Mouse (Mus musculus): ENCODE data around the gene Zfhx3. TPM values are rescaled to one million over a fixed set of nuclear protein-coding genes. Genes with fewer than 3 reads are reported as not detected.

Gene Zfhx3
- polyA plus RNA-seq, 1 experiment from 2014 or later: 14.4 TPM

- H3K36me3 ChIP-seq: no peaks in the 10 kb centered on the region
- WGBS: 36% methylated on average over 7 of the region's 7 CpGs
- peaks cover 13% of the 10 kb centered on the region; the same call in 1 of the 2 replicates for H3K27me3 ChIP-seq (ENCODE audit: low read depth, poor library complexity, severe bottlenecking)
- no peaks in the 10 kb centered on the region for H3K9me3 ChIP-seq (replicated peaks)
- DNase-seq (ENCODE audit: low spot score): peak; percentile 52
- H3K27ac ChIP-seq (replicated peaks): no peak overlapping the region
- peaks cover 17% of the 10 kb centered on the region for H3K4me1 ChIP-seq
- H3K4me3 ChIP-seq: no peak overlapping the region
Observed at GRCm38 (mm10) chr8:108574101-108574500, 631.7 kb downstream of the Zfhx3 start.

- WGBS: 31% methylated on average over 7 of the region's 7 CpGs
Observed at GRCm38 (mm10) chr8:108577571-108577970, 635.1 kb downstream of the Zfhx3 start.

GRCm38 (mm10) chr8:108578388-108578787 is 635.9 kb downstream of the Zfhx3 start:
- Histone ChIP-seq H3K4me3 (no peak overlapping the region), H3K9me3 (replicated peaks) (no peaks in the 10 kb centered on the region), H3K27ac (replicated peaks) (peak overlapping the region; percentile 42; the same call in 1 of the 2 replicates), H3K36me3 (no peaks in the 10 kb centered on the region), H3K4me1 (peaks cover 29% of the 10 kb centered on the region), H3K27me3 (ENCODE audit: low read depth, poor library complexity, severe bottlenecking) (peaks cover 25% of the 10 kb centered on the region; the same call in 1 of the 2 replicates)
- 71% methylated on average over 10 of the region's 10 CpGs for whole genome bisulfite sequencing
- no peak for DNase-seq (ENCODE audit: low spot score)

More at GRCm38 (mm10) chr8:108577571-108577970, 635.1 kb downstream of the Zfhx3 start:
- peak overlapping the region; percentile 28; the same call in 1 of the 2 replicates for H3K27ac ChIP-seq (replicated peaks)
- peaks cover 25% of the 10 kb centered on the region; the same call in 1 of the 2 replicates for H3K27me3 ChIP-seq (ENCODE audit: low read depth, poor library complexity, severe bottlenecking)
- H3K9me3 ChIP-seq (replicated peaks): no peaks in the 10 kb centered on the region
- H3K4me3 ChIP-seq: no peak overlapping the region
- peaks cover 29% of the 10 kb centered on the region for H3K4me1 ChIP-seq
- DNase-seq (ENCODE audit: low spot score): peak; percentile 18
- H3K36me3 ChIP-seq: no peaks in the 10 kb centered on the region

GRCm38 (mm10) chr8:108579808-108580207 is 637.4 kb downstream of the Zfhx3 start:
- Histone ChIP-seq H3K36me3 (no peaks in the 10 kb centered on the region), H3K4me1 (peaks cover 29% of the 10 kb centered on the region), H3K4me3 (no peak overlapping the region), H3K27me3 (ENCODE audit: low read depth, poor library complexity, severe bottlenecking) (peaks cover 25% of the 10 kb centered on the region; the same call in 1 of the 2 replicates), H3K9me3 (replicated peaks) (no peaks in the 10 kb centered on the region), H3K27ac (replicated peaks) (no peak overlapping the region)
- no peak for DNase-seq (ENCODE audit: low spot score)
- 60% methylated on average over 9 of the region's 9 CpGs for WGBS

GRCm38 (mm10) chr8:108580364-108580763 is 637.9 kb downstream of the Zfhx3 start:
- WGBS: 94% methylated on average over 5 of the region's 5 CpGs
- Histone ChIP-seq H3K9me3 (replicated peaks) (no peaks in the 10 kb centered on the region), H3K4me3 (no peak overlapping the region), H3K4me1 (peaks cover 29% of the 10 kb centered on the region), H3K36me3 (no peaks in the 10 kb centered on the region), H3K27me3 (ENCODE audit: low read depth, poor library complexity, severe bottlenecking) (peaks cover 25% of the 10 kb centered on the region; the same call in 1 of the 2 replicates), H3K27ac (replicated peaks) (no peak overlapping the region)
- DNase-seq (ENCODE audit: low spot score): no peak

GRCm38 (mm10) chr8:108581557-108581956 is 639.1 kb downstream of the Zfhx3 start:
- Histone ChIP-seq H3K4me3 (no peak overlapping the region), H3K4me1 (peaks cover 29% of the 10 kb centered on the region), H3K27me3 (ENCODE audit: low read depth, poor library complexity, severe bottlenecking) (peaks cover 23% of the 10 kb centered on the region; the same call in 1 of the 2 replicates), H3K36me3 (no peaks in the 10 kb centered on the region), H3K27ac (replicated peaks) (no peak overlapping the region), H3K9me3 (replicated peaks) (no peaks in the 10 kb centered on the region)
- WGBS: 76% methylated on average over 6 of the region's 6 CpGs
- DNase-seq (ENCODE audit: low spot score): no peak

GRCm38 (mm10) chr8:108582251-108582650 is 639.8 kb downstream of the Zfhx3 start:
- WGBS: 84% methylated on average over 3 of the region's 3 CpGs

GRCm38 (mm10) chr8:108583261-108583660 is 640.8 kb downstream of the Zfhx3 start:
- H3K4me3 ChIP-seq: no peak overlapping the region

More at GRCm38 (mm10) chr8:108582251-108582650, 639.8 kb downstream of the Zfhx3 start:
- no peak overlapping the region for H3K27ac ChIP-seq (replicated peaks)
- no peaks in the 10 kb centered on the region for H3K9me3 ChIP-seq (replicated peaks)
- H3K36me3 ChIP-seq: no peaks in the 10 kb centered on the region
- DNase-seq (ENCODE audit: low spot score): no peak
- H3K4me1 ChIP-seq: peaks cover 25% of the 10 kb centered on the region
- no peak overlapping the region for H3K4me3 ChIP-seq
- H3K27me3 ChIP-seq (ENCODE audit: low read depth, poor library complexity, severe bottlenecking): peaks cover 16% of the 10 kb centered on the region; the same call in 1 of the 2 replicates

GRCm38 (mm10) chr8:108583867-108584661 is 641.6 kb downstream of the Zfhx3 start:
- H3K4me1 ChIP-seq: peaks cover 13% of the 10 kb centered on the region
- H3K9me3 ChIP-seq (replicated peaks): no peaks in the 10 kb centered on the region
- no peak overlapping the region for H3K27ac ChIP-seq (replicated peaks)
- DNase-seq (ENCODE audit: low spot score): no peak
- 84% methylated on average over 9 of the region's 9 CpGs for WGBS
- peaks cover 11% of the 10 kb centered on the region; the same call in 1 of the 2 replicates for H3K27me3 ChIP-seq (ENCODE audit: low read depth, poor library complexity, severe bottlenecking)
- no peaks in the 10 kb centered on the region for H3K36me3 ChIP-seq
- no peak overlapping the region for H3K4me3 ChIP-seq

More at GRCm38 (mm10) chr8:108583261-108583660, 640.8 kb downstream of the Zfhx3 start:
- DNase-seq (ENCODE audit: low spot score): no peak
- Histone ChIP-seq H3K36me3 (no peaks in the 10 kb centered on the region), H3K27ac (replicated peaks) (no peak overlapping the region), H3K9me3 (replicated peaks) (no peaks in the 10 kb centered on the region), H3K27me3 (ENCODE audit: low read depth, poor library complexity, severe bottlenecking) (peaks cover 11% of the 10 kb centered on the region; the same call in 1 of the 2 replicates), H3K4me1 (peaks cover 19% of the 10 kb centered on the region)
- 86% methylated on average over 4 of the region's 4 CpGs for WGBS

- WGBS: 79% methylated on average over 4 of the region's 4 CpGs
- H3K27me3 ChIP-seq (ENCODE audit: low read depth, poor library complexity, severe bottlenecking): peaks cover 9% of the 10 kb centered on the region; the same call in 1 of the 2 replicates
- H3K27ac ChIP-seq (replicated peaks): no peak overlapping the region
- H3K4me3 ChIP-seq: no peak overlapping the region
- H3K36me3 ChIP-seq: no peaks in the 10 kb centered on the region
- DNase-seq (ENCODE audit: low spot score): no peak
- no peaks in the 10 kb centered on the region for H3K9me3 ChIP-seq (replicated peaks)
- peaks cover 12% of the 10 kb centered on the region for H3K4me1 ChIP-seq
Observed at GRCm38 (mm10) chr8:108584662-108584978, 642.2 kb downstream of the Zfhx3 start.

GRCm38 (mm10) chr8:108591037-108591436 is 648.6 kb downstream of the Zfhx3 start:
- H3K4me3 ChIP-seq: no peak overlapping the region
- H3K9me3 ChIP-seq (replicated peaks): no peaks in the 10 kb centered on the region
- H3K27ac ChIP-seq (replicated peaks): no peak overlapping the region
- DNase-seq (ENCODE audit: low spot score): no peak
- 96% methylated on average over 7 of the region's 7 CpGs for WGBS
- no peaks in the 10 kb centered on the region for H3K27me3 ChIP-seq (ENCODE audit: low read depth, poor library complexity, severe bottlenecking)
- no peaks in the 10 kb centered on the region for H3K36me3 ChIP-seq
- H3K4me1 ChIP-seq: peaks cover 25% of the 10 kb centered on the region

- no peak overlapping the region for H3K27ac ChIP-seq (replicated peaks)
- peaks cover 25% of the 10 kb centered on the region for H3K4me1 ChIP-seq
- 96% methylated on average over 11 of the region's 11 CpGs for WGBS
- H3K4me3 ChIP-seq: no peak overlapping the region
- no peaks in the 10 kb centered on the region for H3K27me3 ChIP-seq (ENCODE audit: low read depth, poor library complexity, severe bottlenecking)
- no peaks in the 10 kb centered on the region for H3K9me3 ChIP-seq (replicated peaks)
- no peak for DNase-seq (ENCODE audit: low spot score)
- H3K36me3 ChIP-seq: no peaks in the 10 kb centered on the region
Observed at GRCm38 (mm10) chr8:108592028-108592724, 649.7 kb downstream of the Zfhx3 start.
